Mouse (Mus musculus): Measurements from ENCODE around the gene Mpp6.

DNA sequence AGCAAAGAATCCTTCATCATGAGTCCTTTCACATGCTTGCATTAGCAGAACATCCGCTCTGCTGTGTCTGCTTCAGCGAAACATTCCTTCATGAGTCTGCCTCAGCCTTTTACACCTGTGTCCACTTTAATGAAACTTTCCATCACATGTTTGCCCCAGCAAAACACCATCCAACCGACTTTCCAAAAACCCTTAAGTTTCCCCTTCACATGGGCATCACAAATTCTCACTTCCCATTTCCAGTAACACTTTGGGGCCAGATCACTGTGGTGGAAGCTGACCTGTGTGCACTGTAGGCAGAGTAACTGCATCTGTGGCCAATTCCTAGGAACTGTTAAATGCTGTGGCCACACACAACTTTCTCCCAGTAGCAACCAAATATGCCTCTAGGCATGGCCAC is 34.8 kb upstream of the Mpp6 start:
- TF ChIP-seq GATA1 (IDR thresholded peaks at IDR 0.05; ENCODE audit: borderline replicate concordance, low read length) (no peak), FLI1 (IDR thresholded peaks at IDR 0.05; ENCODE audit: low read length) (no peak)

Measured in megakaryocyte, embryonic 14.5 days (primary cell).